Mouse (Mus musculus) limb, embryonic 13.5 days (tissue): ENCODE data around the gene Rnf187. TPM values are rescaled to one million over a fixed set of nuclear protein-coding genes. Genes with fewer than 3 reads are reported as not detected.
A peak's percentile ranks its signal among the peaks of the same experiment; 100 is the strongest.

Experiments used
- ATAC-seq: fragments of 200-750 bp; cut with Nextera tagmentation; 2 replicates; pipeline ENCODE4 v1.8.0; 2017; ENCODE audit warnings: low read depth, moderate number of reproducible peaks, moderate TSS enrichment; ENCODE audit not compliant: low FRiP score
- H3K27ac ChIP-seq: fragments of 300-500 bp; sonication (generic); 2 replicates; pipeline ENCODE4 v1.5.1; 2015; ENCODE audit warnings: inconsistent platforms, mild to moderate bottlenecking, moderate library complexity
- H3K27me3 ChIP-seq: fragments of 300-500 bp; sonication (generic); 2 replicates; pipeline ENCODE4 v1.6.1; 2015; ENCODE audit warnings: mild to moderate bottlenecking, inconsistent platforms
- H3K36me3 ChIP-seq: fragments of 300-500 bp; sonication (generic); 2 replicates; pipeline ENCODE4 v1.6.1; 2015; ENCODE audit warnings: inconsistent platforms, mild to moderate bottlenecking, moderate library complexity
- H3K4me1 ChIP-seq: fragments of 300-500 bp; sonication (generic); 2 replicates; pipeline ENCODE4 v1.6.1; 2015; ENCODE audit warnings: inconsistent platforms
- H3K4me2 ChIP-seq: fragments of 300-500 bp; sonication (generic); replicated peaks from 2 replicates; pipeline ENCODE4 v1.6.1; 2015; ENCODE audit warnings: inconsistent platforms, mild to moderate bottlenecking, moderate library complexity
- H3K4me3 ChIP-seq: fragments of 300-500 bp; sonication (generic); 2 replicates; pipeline ENCODE4 v1.5.1; 2015; ENCODE audit warnings: moderate library complexity, mild to moderate bottlenecking, inconsistent platforms
- H3K9ac ChIP-seq: fragments of 300-500 bp; sonication (generic); 2 replicates; pipeline ENCODE4 v1.6.1; 2015; ENCODE audit warnings: mild to moderate bottlenecking, inconsistent platforms
- H3K9me3 ChIP-seq: fragments of 300-500 bp; sonication (generic); 2 replicates; pipeline ENCODE4 v1.6.1; 2016; ENCODE audit warnings: inconsistent platforms
- WGBS: fragments of 180-500 bp; shearing (Covaris S2); methylation state at CpG from one replicate; pipeline ENCODE4 v1.1.7; 2015; 5-methylcytosine and 5-hydroxymethylcytosine counted together
- microRNA-seq: library from miRNA; unstranded; fragments of <30 nt; microRNA quantifications from one replicate; pipeline ENCODE4, GENCODE M21; 2016
- polyA plus RNA-seq: library from polyadenylated mRNA; unstranded; fragments of >200 nt; fragmentation: Nextera tagmentation; extraction: Ambion mirVana; gene quantifications from 2 replicates; pipeline ENCODE4 v1.2.1, GENCODE M21; 2015

Gene Rnf187
- polyA plus RNA-seq, 1 experiment from 2014 or later = 245 TPM

DNA sequence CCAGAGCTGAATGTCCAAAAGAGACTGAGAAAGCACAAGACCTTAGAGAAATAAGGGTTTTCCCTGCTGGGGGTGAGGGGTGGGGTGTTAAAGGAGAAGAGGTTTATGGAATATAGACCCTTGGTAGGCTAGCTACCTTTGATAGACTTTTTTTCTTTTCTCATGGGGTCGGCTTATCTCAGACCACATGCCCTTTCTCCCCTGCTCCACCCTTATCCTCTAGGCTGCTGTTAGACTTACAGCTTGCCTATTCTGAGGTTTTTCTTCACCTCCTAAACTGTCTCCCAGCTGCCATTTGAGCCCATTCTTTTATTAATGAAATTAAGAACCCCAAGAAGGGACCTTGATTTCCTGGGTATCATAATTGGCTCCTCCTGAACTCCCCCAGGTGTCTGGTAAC lies 24.9 kb downstream of the Rnf187 start:
- Histone ChIP-seq H3K4me2 (peak overlapping the region; percentile 65; the same call in 1 of the 2 replicates), H3K27ac (no peak overlapping the region), H3K9me3 (no peaks in the 10 kb centered on the region), H3K36me3 (no peaks in the 10 kb centered on the region), H3K4me3 (no peak overlapping the region), H3K9ac (no peak overlapping the region), H3K27me3 (no peaks in the 10 kb centered on the region), H3K4me1 (peaks cover 6% of the 10 kb centered on the region)
- 87% methylated on average over 1 of the region's 1 CpGs for WGBS
- ATAC-seq = no peak

DNA sequence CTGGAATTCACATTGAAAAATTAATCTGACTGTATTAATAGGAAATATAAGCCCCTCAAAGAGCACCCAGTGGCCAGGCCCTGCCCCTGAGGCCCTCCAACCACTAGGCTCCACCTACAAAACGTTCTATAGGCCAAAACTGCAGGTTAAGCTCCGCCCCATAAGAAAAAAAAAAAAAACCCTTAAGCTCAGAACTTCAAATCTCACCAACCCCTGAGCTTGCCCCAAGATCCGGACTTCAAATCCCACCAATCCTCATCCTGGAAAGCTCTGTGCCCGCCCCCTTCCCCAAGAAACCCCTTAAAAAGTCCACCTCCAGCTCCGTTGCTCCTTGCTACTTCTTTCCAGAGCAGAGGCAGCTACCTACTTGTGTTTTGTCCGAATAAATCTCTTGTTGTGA lies 33.9 kb downstream of the Rnf187 start:
- H3K9ac ChIP-seq = no peak overlapping the region
- H3K36me3 ChIP-seq = peaks cover 18% of the 10 kb centered on the region
- H3K4me2 ChIP-seq = peak overlapping the region; percentile 84
- no peaks in the 10 kb centered on the region for H3K27me3 ChIP-seq
- H3K27ac ChIP-seq = no peak overlapping the region
- H3K9me3 ChIP-seq = no peaks in the 10 kb centered on the region
- no peak for ATAC-seq
- H3K4me1 ChIP-seq = peaks cover 12% of the 10 kb centered on the region
- WGBS = 49% methylated on average over 6 of the region's 6 CpGs
- no peak overlapping the region for H3K4me3 ChIP-seq

DNA sequence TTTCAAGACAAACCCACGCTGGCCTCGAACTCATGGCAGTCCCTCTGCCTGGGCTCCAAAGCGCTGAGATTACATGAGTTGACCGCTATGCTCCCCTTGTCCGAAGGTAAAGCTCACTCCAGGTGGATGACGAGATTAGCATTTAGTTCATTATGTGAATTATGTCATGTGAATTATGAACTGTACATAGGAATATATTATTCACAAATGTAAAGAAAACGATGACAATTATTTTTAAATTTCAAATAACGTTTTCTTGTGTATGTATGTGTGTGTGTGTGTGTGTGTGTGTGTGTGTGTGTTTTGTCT lies 34.4 kb downstream of the Rnf187 start:
- peak overlapping the region; percentile 84 for H3K4me2 ChIP-seq
- peak; percentile 16; the same call in 1 of the 2 replicates for ATAC-seq
- H3K36me3 ChIP-seq = peaks cover 21% of the 10 kb centered on the region
- H3K4me1 ChIP-seq = peaks cover 12% of the 10 kb centered on the region
- H3K9me3 ChIP-seq = no peaks in the 10 kb centered on the region
- H3K27me3 ChIP-seq = no peaks in the 10 kb centered on the region
- peak overlapping the region; percentile 58; the same call in 1 of the 2 replicates for H3K9ac ChIP-seq
- H3K27ac ChIP-seq = peak overlapping the region; percentile 80; the same call in 1 of the 2 replicates
- 2% methylated on average over 8 of the region's 8 CpGs for WGBS
- H3K4me3 ChIP-seq = peak overlapping the region; percentile 77

DNA sequence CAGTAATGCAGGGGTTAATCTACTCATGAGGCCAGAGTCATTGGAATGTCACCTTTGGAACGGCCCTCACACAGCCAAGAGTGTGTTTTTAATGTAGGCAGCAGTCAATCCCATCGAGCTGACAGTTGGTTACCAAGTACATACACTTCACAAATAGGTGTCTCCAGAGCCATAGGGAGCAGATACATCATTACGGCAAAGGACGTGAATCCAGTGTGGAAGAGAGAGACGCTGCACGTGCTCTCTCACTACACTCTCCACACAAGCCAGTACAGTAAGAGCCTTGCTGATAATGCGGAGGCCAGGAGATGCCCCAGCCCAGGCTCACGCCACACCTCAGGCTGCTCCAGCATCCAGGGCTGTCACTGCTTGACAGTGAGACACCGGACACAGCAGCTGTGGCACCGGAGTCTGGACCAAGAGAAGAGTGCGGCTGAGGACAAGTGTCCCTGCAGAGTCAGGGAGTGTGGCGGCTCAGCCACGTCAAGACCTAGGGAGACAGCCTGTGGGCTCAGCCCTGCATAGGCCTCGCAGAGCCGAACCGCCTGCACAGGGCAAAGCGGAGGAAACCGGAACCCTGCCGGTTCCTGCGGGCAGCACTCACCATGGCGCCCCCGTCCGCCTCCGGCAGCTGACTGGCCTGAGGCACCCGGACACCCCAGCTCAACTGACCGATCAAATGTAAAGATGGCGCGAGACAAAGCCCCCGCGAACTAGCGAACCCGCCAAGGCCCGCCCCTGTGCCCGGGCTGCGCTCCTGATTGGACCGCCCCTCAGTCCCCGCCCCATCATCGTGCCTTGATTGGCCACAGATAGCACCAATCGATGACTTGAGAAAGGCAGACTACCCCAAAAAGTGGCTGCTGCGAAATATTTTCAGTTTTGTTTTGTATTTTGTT lies 35.0 kb downstream of the Rnf187 start, which contains the start of gene Zfp39:
Gene Zfp39 (minus strand): TSS at position 715 of the 899 bp plus-strand sequence.
- Histone ChIP-seq H3K9me3 (no peaks in the 10 kb centered on the region), H3K27ac (peak within 1 kb of the TSS; percentile 81), H3K4me2 (peak within 1 kb of the TSS; percentile 84), H3K27me3 (no peaks in the 10 kb centered on the region), H3K4me1 (peaks cover 12% of the 10 kb centered on the region), H3K9ac (peak within 1 kb of the TSS; percentile 90), H3K4me3 (peak within 1 kb of the TSS; percentile 77), H3K36me3 (peaks cover 27% of the 10 kb centered on the region)
- ATAC-seq = peak; percentile 98
- WGBS = under 1% methylated on average over 40 of the region's 40 CpGs

DNA sequence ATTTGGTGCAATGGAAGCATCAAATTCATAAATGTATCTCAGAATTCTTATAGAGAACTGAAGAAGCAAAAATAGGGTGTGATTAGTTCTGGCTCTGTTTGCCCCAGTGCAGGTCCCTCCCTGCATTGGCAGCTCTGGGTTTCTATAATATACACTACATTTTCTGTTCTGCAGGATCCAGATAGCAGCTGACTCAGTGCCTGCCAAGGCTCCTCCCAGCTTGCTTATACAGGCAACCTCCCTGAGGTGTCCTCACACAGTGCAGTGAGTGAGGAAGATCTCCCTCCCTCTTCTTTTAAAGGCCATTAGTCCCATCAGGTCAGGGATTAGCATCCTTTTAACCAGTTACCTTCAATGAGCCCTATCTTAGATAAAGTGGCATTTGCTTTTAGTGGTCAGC lies 37.6 kb downstream of the Rnf187 start:
- no peak overlapping the region for H3K27ac ChIP-seq
- no peak overlapping the region for H3K4me3 ChIP-seq
- no peak for ATAC-seq
- no peaks in the 10 kb centered on the region for H3K9me3 ChIP-seq
- no peak overlapping the region for H3K9ac ChIP-seq
- peaks cover 48% of the 10 kb centered on the region for H3K36me3 ChIP-seq
- H3K4me2 ChIP-seq = no peak overlapping the region
- peaks cover 12% of the 10 kb centered on the region for H3K4me1 ChIP-seq
- no peaks in the 10 kb centered on the region for H3K27me3 ChIP-seq

DNA sequence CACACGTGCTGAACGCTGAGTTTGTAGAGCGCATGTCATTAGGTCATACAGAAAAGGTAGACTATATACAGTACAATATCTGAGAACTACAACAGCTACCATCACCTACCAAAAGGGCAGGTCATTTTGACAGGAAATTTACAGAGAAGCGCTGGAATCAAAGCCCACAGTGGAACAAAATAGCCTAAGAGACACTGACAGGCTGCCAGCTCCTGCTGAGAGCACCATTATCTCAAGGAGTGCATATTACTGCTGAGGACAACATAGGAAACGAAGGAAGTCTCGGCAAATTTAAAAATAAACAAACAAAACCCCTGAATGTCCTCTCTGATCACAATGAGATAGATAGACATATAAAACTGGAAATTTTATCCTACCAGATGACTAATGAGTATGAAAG lies 41.2 kb downstream of the Rnf187 start:
- H3K27me3 ChIP-seq = no peaks in the 10 kb centered on the region
- no peak overlapping the region for H3K27ac ChIP-seq
- no peak overlapping the region for H3K4me2 ChIP-seq
- ATAC-seq = no peak
- peaks cover under 1% of the 10 kb centered on the region; the same call in 1 of the 2 replicates for H3K4me1 ChIP-seq
- H3K4me3 ChIP-seq = no peak overlapping the region
- WGBS = 90% methylated on average over 6 of the region's 6 CpGs
- no peak overlapping the region for H3K9ac ChIP-seq
- H3K9me3 ChIP-seq = no peaks in the 10 kb centered on the region
- peaks cover 77% of the 10 kb centered on the region for H3K36me3 ChIP-seq

DNA sequence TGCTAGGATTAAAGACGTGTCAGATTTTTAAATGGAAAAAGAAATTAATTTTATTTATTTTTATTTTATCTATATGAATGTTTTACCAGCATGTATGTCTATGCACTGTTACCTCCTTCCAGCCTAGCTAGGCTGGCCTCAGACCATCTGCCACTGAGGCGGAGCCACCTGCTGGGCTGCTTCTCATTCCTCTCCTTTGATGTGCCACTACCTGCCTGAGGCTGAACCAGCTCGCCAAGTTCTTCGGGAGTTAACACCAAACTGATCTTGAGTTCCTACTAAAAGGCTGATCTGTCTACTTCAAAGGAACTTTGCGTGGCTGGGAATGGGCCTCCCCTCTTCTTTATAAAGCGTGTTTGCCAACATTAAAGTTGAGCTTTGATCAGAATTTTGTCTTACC lies 44.3 kb downstream of the Rnf187 start:
- H3K36me3 ChIP-seq = peaks cover 84% of the 10 kb centered on the region
- no peak overlapping the region for H3K4me3 ChIP-seq
- ATAC-seq = no peak
- no peaks in the 10 kb centered on the region for H3K4me1 ChIP-seq
- 45% methylated on average over 6 of the region's 6 CpGs for WGBS
- no peaks in the 10 kb centered on the region for H3K27me3 ChIP-seq
- H3K27ac ChIP-seq = no peak overlapping the region
- no peaks in the 10 kb centered on the region for H3K9me3 ChIP-seq
- no peak overlapping the region for H3K4me2 ChIP-seq
- no peak overlapping the region for H3K9ac ChIP-seq

DNA sequence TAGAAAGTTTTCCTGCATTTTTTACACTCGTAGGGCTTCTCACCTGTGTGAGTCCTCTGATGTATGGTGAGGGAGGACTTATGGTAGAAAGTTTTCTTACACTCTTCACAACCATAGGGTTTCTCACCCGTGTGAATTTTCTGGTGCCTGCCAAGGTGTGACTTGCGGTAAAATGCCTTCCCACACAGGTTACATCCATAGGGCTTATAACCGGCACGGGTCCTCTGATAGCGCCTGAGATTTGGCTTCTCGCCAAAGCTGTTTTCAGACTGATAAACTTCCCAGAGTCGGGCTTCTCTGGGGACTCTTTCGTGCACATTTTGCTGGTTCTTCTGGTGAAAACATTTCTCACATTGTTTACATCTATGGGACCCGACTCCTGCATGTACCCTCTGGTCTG lies 48.2 kb downstream of the Rnf187 start:
- Histone ChIP-seq H3K27me3 (no peaks in the 10 kb centered on the region), H3K36me3 (peaks cover 70% of the 10 kb centered on the region), H3K4me2 (no peak overlapping the region), H3K9ac (no peak overlapping the region), H3K4me3 (no peak overlapping the region), H3K4me1 (no peaks in the 10 kb centered on the region), H3K9me3 (no peaks in the 10 kb centered on the region), H3K27ac (no peak overlapping the region)
- no peak for ATAC-seq
- 95% methylated on average over 10 of the region's 10 CpGs for WGBS

DNA sequence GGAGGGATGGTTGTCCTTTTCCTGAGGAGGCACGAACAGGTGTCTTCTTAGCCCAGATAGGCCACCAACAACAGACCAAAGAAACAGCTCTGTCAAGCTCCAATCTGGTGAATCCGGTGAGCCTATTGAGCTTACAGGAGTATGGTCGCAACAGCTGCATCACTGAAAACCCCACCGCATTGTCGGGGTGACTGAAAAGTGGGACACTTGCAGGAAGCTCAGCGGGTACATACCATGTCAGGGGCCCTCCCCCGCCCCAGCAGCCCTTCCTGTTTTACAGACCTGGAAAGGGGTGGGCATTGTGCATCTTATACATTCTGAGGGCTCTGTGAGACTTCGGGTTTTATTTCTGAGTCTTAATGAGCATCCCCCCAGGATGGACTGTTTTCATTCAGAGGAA lies 55.0 kb downstream of the Rnf187 start:
- H3K27me3 ChIP-seq = no peaks in the 10 kb centered on the region
- H3K36me3 ChIP-seq = peaks cover 51% of the 10 kb centered on the region
- 82% methylated on average over 8 of the region's 8 CpGs for WGBS
- H3K4me3 ChIP-seq = no peak overlapping the region
- no peak for ATAC-seq
- no peaks in the 10 kb centered on the region for H3K9me3 ChIP-seq
- no peak overlapping the region for H3K4me2 ChIP-seq
- H3K9ac ChIP-seq = no peak overlapping the region
- H3K4me1 ChIP-seq = 0 out of 2 replicates have a peak, but pooled peaks cover 4% of the 10 kb centered on the region
- H3K27ac ChIP-seq = no peak overlapping the region

Small RNAs within 50 kb of the gene (microRNA-seq; reads per million reads assigned to microRNA genes)
- not detected for gene Gm44313

Other genes starting within 250 kb of the Rnf187 start
- not detected in 2 replicates for gene Olfr319, start 239.8 kb downstream of the Rnf187 start, polyA plus RNA-seq
- gene Olfr318, start 214.9 kb downstream of the Rnf187 start, polyA plus RNA-seq = not detected in 2 replicates
- not detected in 2 replicates for gene Olfr317, start 199.7 kb downstream of the Rnf187 start, polyA plus RNA-seq
- not detected in 2 replicates for gene Olfr316, start 186.2 kb downstream of the Rnf187 start, polyA plus RNA-seq
- not detected in 2 replicates for gene Olfr315, start 165.7 kb downstream of the Rnf187 start, polyA plus RNA-seq
- gene Olfr314, start 156.0 kb downstream of the Rnf187 start, polyA plus RNA-seq = not detected in 2 replicates
- gene Fam183b, start 137.0 kb downstream of the Rnf187 start, polyA plus RNA-seq = not detected in 2 replicates
- not detected in 2 replicates for gene Olfr313, start 123.9 kb downstream of the Rnf187 start, polyA plus RNA-seq
- gene Olfr312, start 109.7 kb downstream of the Rnf187 start, polyA plus RNA-seq = not detected in 2 replicates
- gene Olfr311, start 99.7 kb downstream of the Rnf187 start, polyA plus RNA-seq = not detected in 2 replicates
- gene Gm12258, start 91.8 kb downstream of the Rnf187 start, polyA plus RNA-seq = 12.8 and 12.9 TPM in 2 replicates
- gene 2810021J22Rik, start 71.7 kb downstream of the Rnf187 start, polyA plus RNA-seq = 8.0 and 10.9 TPM in 2 replicates
- gene Zfp39, start 34.7 kb downstream of the Rnf187 start, polyA plus RNA-seq = 6.2 and 7.1 TPM in 2 replicates
- gene Btnl10, start 21.0 kb downstream of the Rnf187 start, polyA plus RNA-seq = 0.11 TPM in 1 of 2 replicates, not detected in the other
- 35.8 and 40.7 TPM in 2 replicates for gene Hist3h2ba, start 10.0 kb upstream of the Rnf187 start, polyA plus RNA-seq
- 29.6 and 29.9 TPM in 2 replicates for gene Hist3h2a, start 15.8 kb upstream of the Rnf187 start, polyA plus RNA-seq
- 0.87 and 1.7 TPM in 2 replicates for gene Trim17, start 15.8 kb upstream of the Rnf187 start, polyA plus RNA-seq
- gene Trim11, start 39.2 kb upstream of the Rnf187 start, polyA plus RNA-seq = 23.8 and 24.0 TPM in 2 replicates
- gene Obscn, start 197.5 kb upstream of the Rnf187 start, polyA plus RNA-seq = 1.5 and 1.7 TPM in 2 replicates
- 3.5 and 4.4 TPM in 2 replicates for gene Iba57, start 224.8 kb upstream of the Rnf187 start, polyA plus RNA-seq
- gene Gjc2, start 244.3 kb upstream of the Rnf187 start, polyA plus RNA-seq = 0.25 and 0.47 TPM in 2 replicates